Mouse (Mus musculus): ENCODE measurements around the gene Acacb. TPM values are rescaled to one million over a fixed set of nuclear protein-coding genes. Genes with fewer than 3 reads are reported as not detected.

The Acacb gene
- total RNA-seq, 2 experiments from 2014 or later: 138 to 166 TPM

- peak in 1 of 2 experiments; percentile 28 for DNase-seq
- intact Hi-C loops (cut with DNase I): no loop called here
These were observed 150.6 kb downstream of the Acacb start for GRCm38 (mm10) chr5:114296693-114297631.

GRCm38 (mm10) chr5:114298212-114298894 is 152.0 kb downstream of the Acacb start:
- no peak for DNase-seq
- intact Hi-C loops (cut with DNase I): no loop called here

DNA sequence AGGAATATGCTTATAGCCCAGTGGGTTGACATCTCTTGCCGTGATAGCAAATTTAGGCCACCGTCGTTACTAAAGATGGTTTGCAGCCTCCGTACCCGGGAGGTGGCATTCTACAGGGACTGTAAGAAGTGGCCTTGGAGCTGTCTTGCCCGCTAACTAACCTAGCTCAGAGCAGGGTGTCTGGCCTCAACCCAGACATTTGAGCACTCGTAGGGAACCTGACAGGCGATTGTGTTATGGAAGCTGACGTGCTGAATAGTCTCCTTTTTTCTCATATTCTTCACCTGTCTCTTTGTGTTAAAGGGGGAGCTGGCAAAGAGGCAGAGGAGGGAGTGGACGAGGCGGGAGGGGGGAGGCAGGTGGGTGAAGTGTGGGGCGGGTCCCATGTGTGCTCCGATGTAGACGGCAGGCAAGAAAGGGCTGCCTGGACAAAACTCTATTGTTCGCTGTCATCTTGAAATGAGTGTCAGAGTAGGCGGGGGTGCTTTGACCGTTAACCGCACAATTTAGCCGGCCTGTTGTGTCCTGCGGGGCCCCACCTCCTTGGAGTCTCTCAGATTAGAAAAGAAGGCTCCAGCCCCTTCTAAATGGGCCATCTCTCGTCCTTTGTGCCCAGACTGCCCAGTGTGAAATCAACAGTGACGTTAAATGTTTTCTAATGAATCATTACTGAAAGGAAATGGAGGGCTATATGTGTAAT is 153.0 kb downstream of the Acacb start:
- no peak for DNase-seq
- intact Hi-C loops (cut with DNase I): no loop called here

DNA sequence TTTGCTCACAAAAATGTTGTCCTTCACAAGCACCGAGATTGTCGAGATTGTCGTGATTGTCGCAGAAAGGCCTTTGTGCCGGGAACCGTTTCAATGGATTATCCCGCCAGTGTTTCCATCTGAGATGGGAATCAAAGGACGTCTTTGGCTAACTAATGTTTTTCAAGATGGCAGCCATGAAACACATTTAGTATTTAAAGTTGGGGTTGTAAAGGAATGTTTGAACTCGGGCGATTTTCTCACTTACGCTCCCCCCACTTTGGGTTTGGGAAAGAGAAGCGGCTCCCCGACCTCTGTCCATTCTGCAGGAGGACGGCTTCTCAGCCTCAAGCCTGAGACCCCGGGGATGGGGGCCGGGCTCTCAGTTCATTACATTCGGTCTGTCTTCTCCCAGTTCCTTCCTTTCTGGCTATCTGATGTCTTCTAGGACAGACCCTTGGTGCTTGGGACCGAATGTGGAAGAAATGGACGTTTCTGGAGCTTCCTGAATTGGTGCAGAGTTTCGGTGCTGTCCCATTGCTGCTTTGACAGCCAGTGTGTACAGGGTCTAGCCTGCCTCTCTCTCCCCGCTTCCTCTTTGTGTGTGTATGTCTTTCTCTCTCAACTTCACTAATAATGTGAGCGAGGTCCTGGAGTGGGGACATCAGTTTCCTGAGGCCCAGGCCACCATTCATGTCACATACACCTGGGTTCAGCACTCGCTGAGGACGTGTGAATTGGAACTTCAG is 153.7 kb downstream of the Acacb start:
- intact Hi-C loops (cut with DNase I): no loop called here
- DNase-seq: no peak

Other genes starting within 250 kb of the Acacb start
- 10 to 100 TPM; 10.6 to 14.4 TPM for gene Coro1c, start 237.8 kb upstream of the Acacb start, total RNA-seq (2021)
- 1 to 10 TPM; 5.1 to 7.5 TPM for gene Ssh1, start 152.6 kb upstream of the Acacb start, total RNA-seq (2021)
- gene Dao, start 142.8 kb upstream of the Acacb start, total RNA-seq (2021): not detected
- gene Usp30, start 81.1 kb upstream of the Acacb start, total RNA-seq (2021): 1 to 10 TPM; 7.3 to 9.2 TPM
- not detected for gene Svop, start 55.0 kb upstream of the Acacb start, total RNA-seq (2021)
- under 1 TPM; 0.59 to 0.69 TPM for gene Alkbh2, start 18.3 kb upstream of the Acacb start, total RNA-seq (2021)
- gene Ung, start 16.1 kb upstream of the Acacb start, total RNA-seq (2021): 10 to 100 TPM in 1 of 2 experiments, 1 to 10 TPM in 1; 9.7 to 13.2 TPM
- not detected for gene Foxn4, start 127.3 kb downstream of the Acacb start, total RNA-seq (2021)
- under 1 TPM in 1 of 2 experiments, not detected in 1; 0.35 TPM for gene Myo1h, start 142.6 kb downstream of the Acacb start, total RNA-seq (2021)
- 10 to 100 TPM; 14.1 to 16.6 TPM for gene Kctd10, start 234.0 kb downstream of the Acacb start, total RNA-seq (2021)
- 100 to 1,000 TPM; 107 to 118 TPM for gene Ube3b, start 234.1 kb downstream of the Acacb start, total RNA-seq (2021)